Mouse (Mus musculus) hindbrain, postnatal 0 days (tissue): ENCODE measurements around the gene Pim1. TPM values are rescaled to one million over a fixed set of nuclear protein-coding genes. Genes with fewer than 3 reads are reported as not detected.
"Not testable (repeated sequence)": the region's sequence is repeated elsewhere in the genome, so short reads cannot be mapped to it uniquely, and the experiment has no call there.

ENCODE experiments used
- ATAC-seq: fragments of 200-750 bp; cut with Nextera tagmentation; 2 replicates; pipeline ENCODE4 v1.8.0; 2017; ENCODE audit warnings: mild to moderate bottlenecking, moderate TSS enrichment, moderate library complexity
- DNase-seq: peaks from one replicate; pipeline ENCODE4 v3.0.0-alpha.2; 2015; ENCODE audit warnings: low spot score
- H3K27ac ChIP-seq: fragments of 300-500 bp; sonication (generic); 2 replicates; pipeline ENCODE4 v1.5.1; 2014; ENCODE audit warnings: mild to moderate bottlenecking
- H3K27me3 ChIP-seq: fragments of 300-500 bp; sonication (generic); 2 replicates; pipeline ENCODE4 v1.6.1; 2014; ENCODE audit warnings: low read length, mixed read lengths; ENCODE audit not compliant: insufficient read depth
- H3K36me3 ChIP-seq: fragments of 300-500 bp; sonication (generic); 2 replicates; pipeline ENCODE4 v1.6.1; 2014; ENCODE audit warnings: low read length, mixed read lengths; ENCODE audit not compliant: insufficient read depth
- H3K4me1 ChIP-seq: fragments of 300-500 bp; sonication (generic); 2 replicates; pipeline ENCODE4 v1.6.1; 2014; ENCODE audit warnings: antibody characterized with exemption, low read length, mixed read lengths; ENCODE audit not compliant: insufficient read depth
- H3K4me2 ChIP-seq: fragments of 300-500 bp; sonication (generic); 2 replicates; pipeline ENCODE4 v1.6.1; 2014; ENCODE audit warnings: low read depth, mild to moderate bottlenecking, low read length, moderate library complexity, mixed read lengths
- H3K4me3 ChIP-seq: fragments of 300-500 bp; sonication (generic); 2 replicates; pipeline ENCODE4 v1.5.1; 2014; ENCODE audit warnings: low read length
- H3K9ac ChIP-seq: fragments of 300-500 bp; sonication (generic); replicated peaks from 2 replicates; pipeline ENCODE4 v1.6.1; 2014; ENCODE audit warnings: mild to moderate bottlenecking, low read length, moderate library complexity, mixed read lengths
- H3K9me3 ChIP-seq: fragments of 300-500 bp; sonication (generic); 2 replicates; pipeline ENCODE4 v1.6.1; 2016; ENCODE audit warnings: low read length, mixed read lengths
- CTCF ChIP-seq: IDR thresholded peaks from 2 replicates; pipeline ENCODE4 v1.5.1; 2016; ENCODE audit warnings: antibody characterized with exemption, control low read depth, low read depth
- WGBS: fragments of 180-500 bp; shearing (Covaris S2); extraction: QIAGEN DNeasy Blood & Tissue Kit; methylation state at CpG from one replicate; pipeline ENCODE4 v1.1.7; 2014; 5-methylcytosine and 5-hydroxymethylcytosine counted together
- polyA plus RNA-seq: library from polyadenylated mRNA; unstranded; fragments of >200 nt; fragmentation: Nextera tagmentation; extraction: Ambion mirVana; gene quantifications from 2 replicates; pipeline ENCODE4 v1.2.1, GENCODE M21; 2015
- total RNA-seq: library from RNA; depleted of rRNA; stranded (reverse); fragments of >200 nt; gene quantifications from 2 replicates; pipeline ENCODE4 v1.2.3, GENCODE M21; 2014

Pim1 gene
- total and polyA plus RNA-seq, 2 experiments from 2014 or later, result 16.8 to 18.9 TPM

DNA sequence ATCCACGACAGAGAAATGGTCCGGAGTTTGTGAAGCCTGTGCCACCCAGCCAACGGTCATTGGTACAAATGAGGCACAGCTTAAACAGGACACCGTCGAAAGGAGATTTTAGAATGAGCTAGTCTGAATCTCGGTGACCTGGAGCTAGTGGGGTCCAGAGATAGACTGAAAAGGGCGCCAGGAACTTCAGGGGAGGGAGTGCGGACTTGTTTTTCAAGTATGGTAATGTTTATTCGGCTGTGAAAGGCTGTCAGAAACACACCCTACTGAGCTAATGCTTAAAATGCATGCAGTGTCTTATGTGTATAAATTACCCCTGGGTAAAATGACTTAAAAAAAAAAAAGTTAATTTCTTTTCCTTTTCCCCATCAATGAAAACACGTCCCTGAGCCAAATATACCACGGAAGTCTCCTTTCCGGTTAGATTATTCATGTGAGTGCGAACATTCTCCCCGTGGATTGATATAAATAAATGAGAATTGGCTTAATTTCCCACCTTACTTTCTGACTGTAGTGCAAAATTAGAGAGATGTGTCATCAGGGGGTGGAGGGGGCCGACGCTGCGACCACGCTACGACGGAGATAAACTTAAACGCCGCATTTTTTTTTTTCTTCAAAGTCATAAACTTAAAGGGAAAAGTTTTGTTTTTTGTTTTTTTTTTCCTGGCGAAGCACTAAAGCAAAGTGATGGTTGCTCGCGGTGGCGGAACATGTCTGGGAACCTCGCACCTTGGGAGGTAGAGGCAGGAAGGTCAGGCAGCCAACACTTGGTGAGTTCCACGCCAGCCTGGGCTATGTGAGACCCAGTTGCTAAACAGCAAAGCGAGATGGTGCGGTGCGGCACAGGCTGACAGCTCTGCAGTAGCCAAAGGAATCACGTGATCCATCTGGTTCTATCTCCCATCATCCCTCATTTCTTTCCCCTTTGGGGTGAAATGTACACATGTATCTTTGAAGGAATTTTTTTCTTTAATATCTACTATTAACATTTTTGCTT lies 12.4 kb downstream of the Pim1 start:
- Histone ChIP-seq H3K4me3 (no peak overlapping the region), H3K9me3 (no peaks in the 10 kb centered on the region), H3K4me1 (no peaks in the 10 kb centered on the region), H3K4me2 (peak overlapping the region; percentile 38; the same call in 1 of the 2 replicates), H3K9ac (no peak overlapping the region; the same call in 1 of the 2 replicates), H3K36me3 (no peaks in the 10 kb centered on the region), H3K27me3 (no peaks in the 10 kb centered on the region), H3K27ac (no peak overlapping the region)
- DNase-seq, result no peak
- no peak for ATAC-seq
- 16% methylated on average over 32 of the region's 32 CpGs for WGBS
- TF ChIP-seq CTCF, result no peak

DNA sequence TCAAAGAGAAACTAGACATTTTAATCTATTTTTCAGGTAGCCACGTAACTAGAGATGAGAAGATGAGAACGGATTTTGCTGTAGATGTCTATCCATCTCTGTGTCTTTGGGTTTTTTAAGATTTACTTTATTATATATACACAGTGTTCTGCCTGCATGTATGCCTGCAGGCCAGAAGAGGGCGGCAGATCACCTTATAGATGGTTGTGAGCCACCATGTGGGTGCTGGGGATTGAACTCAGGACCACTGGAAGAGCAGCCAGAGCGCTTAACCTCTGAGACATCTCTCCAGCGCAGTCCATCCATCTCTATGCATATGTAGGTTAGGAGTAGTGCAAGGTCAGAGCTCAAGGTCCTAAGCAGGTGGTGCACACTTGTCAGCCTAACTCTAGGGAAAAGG lies 13.1 kb downstream of the Pim1 start:
- peak; percentile 46 for TF ChIP-seq CTCF
- 0 out of 2 replicates have a peak overlapping the region, but pooled peaks have one; percentile 38 for H3K4me2 ChIP-seq
- H3K9me3 ChIP-seq, result no peaks in the 10 kb centered on the region
- whole genome bisulfite sequencing, result 82% methylated on average over 5 of the region's 5 CpGs
- no peak overlapping the region for H3K27ac ChIP-seq
- H3K36me3 ChIP-seq, result no peaks in the 10 kb centered on the region
- H3K9ac ChIP-seq, result no peak overlapping the region
- DNase-seq, result no peak
- no peaks in the 10 kb centered on the region for H3K4me1 ChIP-seq
- H3K27me3 ChIP-seq, result no peaks in the 10 kb centered on the region
- no peak overlapping the region for H3K4me3 ChIP-seq
- no peak for ATAC-seq

DNA sequence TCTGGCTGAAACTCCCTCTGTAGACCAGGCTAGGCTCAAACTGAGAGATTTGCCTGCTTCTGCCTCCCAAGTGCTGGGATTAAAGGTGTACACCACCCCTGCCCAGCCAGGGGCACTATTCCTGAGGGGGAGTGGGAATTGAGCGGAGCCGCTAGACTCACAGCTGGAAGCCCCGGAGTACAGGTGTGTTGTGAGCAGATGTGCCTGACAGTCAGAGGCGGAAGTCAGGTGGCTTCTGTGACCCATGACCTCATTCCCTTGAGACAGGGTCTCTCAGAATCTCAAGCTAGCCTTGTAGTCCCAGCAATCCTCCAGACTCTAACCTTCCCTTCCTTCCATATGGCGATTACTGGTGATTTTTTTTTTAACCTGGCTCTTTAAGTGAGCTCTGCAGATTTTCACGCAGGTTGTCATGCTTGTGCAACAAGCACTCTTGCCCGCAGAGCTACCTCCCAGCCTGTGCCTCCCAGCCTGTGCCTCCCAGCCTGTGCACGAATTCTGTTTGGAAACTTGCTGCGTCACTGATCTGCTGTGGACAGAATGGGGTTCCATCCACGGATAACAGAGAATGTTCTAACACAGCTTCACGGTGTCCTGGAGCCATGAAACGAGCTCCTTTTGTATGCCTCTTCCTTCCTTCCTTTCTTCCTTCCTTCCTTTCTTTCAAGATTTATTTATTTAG lies 18.5 kb downstream of the Pim1 start:
- H3K9ac ChIP-seq, result no peak overlapping the region
- H3K4me2 ChIP-seq, result no peak overlapping the region
- 73% methylated on average over 12 of the region's 12 CpGs for WGBS
- no peak for TF ChIP-seq CTCF
- DNase-seq (no peak), ATAC-seq (no peak)
- H3K9me3 ChIP-seq, result no peaks in the 10 kb centered on the region
- no peaks in the 10 kb centered on the region for H3K4me1 ChIP-seq
- no peak overlapping the region for H3K27ac ChIP-seq
- no peak overlapping the region for H3K4me3 ChIP-seq
- no peaks in the 10 kb centered on the region for H3K27me3 ChIP-seq
- H3K36me3 ChIP-seq, result no peaks in the 10 kb centered on the region

DNA sequence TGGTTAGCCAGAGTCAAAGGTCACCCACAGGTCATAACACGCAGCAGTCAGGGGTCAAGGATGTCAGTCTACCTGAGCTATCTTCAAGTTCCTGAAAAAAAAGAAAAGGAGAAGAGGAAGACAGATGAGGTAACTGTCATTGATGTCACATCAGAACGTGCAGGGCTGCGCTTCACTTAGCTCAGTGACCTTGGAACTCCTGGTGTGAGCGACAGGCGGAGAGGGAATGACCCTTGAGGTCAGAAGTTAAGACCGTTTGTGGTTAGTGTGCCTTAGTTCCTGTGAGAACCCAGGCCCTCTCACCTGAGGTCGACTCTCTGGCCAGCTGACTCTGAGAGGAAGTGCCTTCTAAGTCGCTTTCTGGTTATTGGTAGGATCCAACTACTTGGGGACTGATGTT lies 20.1 kb downstream of the Pim1 start:
- DNase-seq (no peak), ATAC-seq (no peak)
- Histone ChIP-seq H3K4me1 (no peaks in the 10 kb centered on the region), H3K4me3 (no peak overlapping the region), H3K9me3 (no peaks in the 10 kb centered on the region), H3K9ac (no peak overlapping the region), H3K36me3 (no peaks in the 10 kb centered on the region), H3K4me2 (no peak overlapping the region), H3K27ac (no peak overlapping the region), H3K27me3 (no peaks in the 10 kb centered on the region)
- WGBS, result 64% methylated on average over 8 of the region's 8 CpGs
- TF ChIP-seq CTCF, result no peak

DNA sequence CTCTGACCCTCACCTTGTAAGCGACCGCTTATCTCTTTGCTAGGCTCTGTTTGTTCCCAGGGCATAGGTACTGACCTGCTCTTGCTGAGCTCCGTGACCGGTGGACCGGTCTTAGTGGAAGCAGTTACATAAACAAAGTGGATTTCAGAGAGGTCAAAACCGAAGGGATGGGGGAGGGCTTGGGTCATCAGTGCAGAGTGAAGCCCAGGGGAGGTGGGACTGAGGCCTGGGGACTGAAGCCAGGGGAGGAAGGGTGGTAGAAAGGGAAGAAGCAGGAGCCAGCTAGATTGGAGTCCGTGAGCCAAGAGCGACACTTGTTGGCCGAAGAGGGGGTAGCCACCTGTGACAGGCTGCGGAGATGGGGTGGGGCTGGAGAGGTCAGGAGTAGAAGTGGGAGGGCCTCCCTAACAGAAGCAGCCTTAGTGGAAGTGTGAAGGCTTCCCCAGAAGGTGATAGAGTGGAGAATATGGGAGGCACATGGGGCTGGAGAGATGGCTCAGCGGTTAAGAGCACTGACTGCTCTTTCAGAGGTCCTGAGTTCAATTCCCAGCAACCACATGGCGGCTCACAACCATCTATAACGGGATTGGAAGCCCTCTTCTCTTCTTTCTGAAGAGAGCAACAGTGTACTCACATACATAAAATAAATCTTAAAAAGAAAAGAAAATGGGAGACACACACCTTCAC lies 22.6 kb downstream of the Pim1 start:
- 47% methylated on average over 13 of the region's 13 CpGs for WGBS
- peak; percentile 76 for TF ChIP-seq CTCF
- H3K27me3 ChIP-seq, result no peaks in the 10 kb centered on the region
- no peaks in the 10 kb centered on the region for H3K36me3 ChIP-seq
- no peak overlapping the region for H3K27ac ChIP-seq
- ATAC-seq (peak; percentile 62), DNase-seq (peak; percentile 72)
- H3K4me1 ChIP-seq, result no peaks in the 10 kb centered on the region
- no peak overlapping the region for H3K4me3 ChIP-seq
- H3K9me3 ChIP-seq, result no peaks in the 10 kb centered on the region
- H3K9ac ChIP-seq, result no peak overlapping the region
- no peak overlapping the region for H3K4me2 ChIP-seq

DNA sequence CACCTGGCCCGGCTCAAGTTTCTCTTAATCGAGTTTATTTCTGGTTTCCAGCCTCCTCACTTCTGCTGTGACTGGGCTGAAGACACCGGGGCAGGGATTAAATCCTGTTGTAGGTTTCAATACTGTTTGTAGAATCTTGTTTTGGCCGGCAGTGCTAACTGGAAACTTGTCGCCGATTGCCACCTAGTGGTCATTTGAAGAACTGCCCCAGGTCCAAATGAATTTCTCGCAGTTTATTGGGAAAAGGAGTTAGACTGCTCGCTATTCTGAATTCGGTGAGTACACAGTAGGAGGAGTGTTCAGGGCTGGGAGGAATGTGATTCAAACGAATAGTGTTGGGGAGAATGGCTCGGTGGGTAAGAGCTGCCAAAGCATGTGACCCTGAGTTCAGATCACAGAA lies 23.9 kb downstream of the Pim1 start:
- Histone ChIP-seq H3K4me3 (no peak overlapping the region), H3K36me3 (no peaks in the 10 kb centered on the region), H3K27ac (no peak overlapping the region), H3K4me2 (no peak overlapping the region), H3K9me3 (no peaks in the 10 kb centered on the region), H3K4me1 (no peaks in the 10 kb centered on the region), H3K27me3 (no peaks in the 10 kb centered on the region), H3K9ac (no peak overlapping the region)
- WGBS, result 3% methylated on average over 11 of the region's 11 CpGs
- peak; percentile 95 for TF ChIP-seq CTCF
- DNase-seq, result peak; percentile 90
- peak; percentile 77; the same call in 1 of the 2 replicates for ATAC-seq

DNA sequence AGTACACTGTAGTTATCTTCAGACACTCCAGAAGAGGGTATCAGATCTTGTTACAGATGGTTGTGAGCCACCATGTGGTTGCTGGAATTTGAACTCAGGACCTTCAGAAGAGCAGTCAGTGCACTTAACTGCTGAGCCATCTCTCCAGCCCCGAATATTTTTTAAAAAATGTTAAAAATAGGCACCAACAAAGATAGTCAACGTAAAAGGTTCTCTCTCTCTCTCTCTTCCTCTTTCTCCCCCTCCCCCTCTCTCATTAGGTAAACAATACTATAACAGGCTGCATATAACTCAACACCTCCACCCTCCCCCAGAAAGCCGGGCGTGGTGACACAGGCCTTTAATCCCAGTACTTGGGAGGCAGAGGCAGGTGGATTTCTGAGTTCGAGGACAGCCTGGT lies 28.1 kb downstream of the Pim1 start:
- DNase-seq, H3K27ac ChIP-seq: not testable (repeated sequence)
- WGBS, result 89% methylated on average over 5 of the region's 5 CpGs

More for the DNA sequence above, 28.1 kb downstream of the Pim1 start:
- ATAC-seq, H3K4me3 ChIP-seq, H3K4me2 ChIP-seq, H3K9ac ChIP-seq, H3K27me3 ChIP-seq, H3K9me3 ChIP-seq, H3K4me1 ChIP-seq, H3K36me3 ChIP-seq: not testable (repeated sequence)
